Mouse (Mus musculus) effector memory CD4-positive, alpha-beta T cell, adult 7 months (primary cell): ENCODE measurements around the gene Atrn. TPM values are rescaled to one million over a fixed set of nuclear protein-coding genes. Genes with fewer than 3 reads are reported as not detected.

Experiments used
- polyA plus RNA-seq: library from polyadenylated mRNA; unstranded; fragments of 100-300 nt; shearing (Covaris generic); gene quantifications from one replicate; pipeline ENCODE4 v1.2.1, GENCODE M21; 2017

Gene Atrn
- polyA plus RNA-seq = 11.7 TPM

GRCm38 (mm10) chr2:130905751-130906583 lies at the start of gene Atrn, which contains the start of gene 4930402H24Rik:
Atrn (plus strand) TSS chr2:130906495.
4930402H24Rik (minus strand) TSS chr2:130906406.

GRCm38 (mm10) chr2:131042988-131043387 lies 136.7 kb downstream of the Atrn start, which contains the start of gene Gfra4:
Gfra4 (minus strand) TSS chr2:131043088.

GRCm38 (mm10) chr2:131063404-131063864 lies 157.1 kb downstream of the Atrn start, which contains the start of gene Adam33:
Adam33 (minus strand) TSS chr2:131063814.

Other genes with a start within 250 kb of the Atrn start
- 136 TPM for gene Ddrgk1, start 241.8 kb upstream of the Atrn start, polyA plus RNA-seq
- 18.0 TPM for gene Itpa, start 238.9 kb upstream of the Atrn start, polyA plus RNA-seq
- 0.76 TPM for gene Slc4a11, start 209.0 kb upstream of the Atrn start, polyA plus RNA-seq
- gene 4930402H24Rik, start 89 bp upstream of the Atrn start, polyA plus RNA-seq = 15.9 TPM
- gene Gfra4, start 136.6 kb downstream of the Atrn start, polyA plus RNA-seq = not detected
- not detected for gene Adam33, start 157.3 kb downstream of the Atrn start, polyA plus RNA-seq
- gene Siglec1, start 180.3 kb downstream of the Atrn start, polyA plus RNA-seq = 0.33 TPM
- 0.39 TPM for gene Hspa12b, start 220.8 kb downstream of the Atrn start, polyA plus RNA-seq
- not detected for gene Gm11037, start 227.0 kb downstream of the Atrn start, polyA plus RNA-seq